Mouse (Mus musculus): ENCODE measurements around the gene Echdc1. TPM values are rescaled to one million over a fixed set of nuclear protein-coding genes. Genes with fewer than 3 reads are reported as not detected.
A peak's percentile ranks its signal among the peaks of the same experiment; 100 is the strongest.
"Not testable (repeated sequence)": the region's sequence is repeated elsewhere in the genome, so short reads cannot be mapped to it uniquely, and the experiment has no call there.

Gene Echdc1
- polyA plus RNA-seq, 1 experiment from 2014 or later = 25.3 TPM

DNA sequence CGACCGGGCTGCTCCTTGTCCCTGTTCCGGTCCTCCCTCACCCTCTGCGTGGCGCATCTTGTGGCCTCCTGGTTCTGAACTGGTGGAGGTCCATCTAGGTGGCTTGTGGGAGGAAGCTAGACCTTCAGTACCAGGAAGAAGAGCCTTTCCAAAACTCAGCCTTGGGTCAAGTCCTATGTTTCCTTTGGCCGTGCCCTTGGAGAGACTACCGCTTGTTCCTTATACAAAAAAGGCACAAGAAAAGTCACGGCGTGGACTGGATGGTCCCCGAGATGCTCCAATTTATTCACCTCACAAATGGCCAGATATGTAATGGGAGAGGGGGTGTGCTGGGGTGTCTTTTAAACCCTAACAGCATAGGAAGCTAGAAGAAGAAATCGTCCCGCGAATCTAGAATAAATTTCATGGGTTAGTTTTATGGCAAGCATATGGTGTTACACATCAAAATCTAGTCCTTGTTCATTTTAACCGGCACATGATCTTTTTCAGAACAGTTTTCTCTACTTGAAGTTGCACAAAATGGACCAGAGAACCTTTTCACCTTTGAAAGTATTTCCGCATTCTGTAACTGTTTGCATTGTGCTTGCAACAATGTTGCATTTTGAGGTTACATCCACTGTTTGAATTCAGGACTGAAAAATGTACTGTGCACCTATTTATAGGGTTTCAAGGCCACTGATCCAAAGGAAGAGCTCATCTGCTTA is 49.4 kb downstream of the Echdc1 start, which contains the start of gene Rnf146:
TSS of gene Rnf146 (minus strand) at position 246 of the 704 bp plus-strand sequence.
- no peaks in the 10 kb centered on the region for H3K9me3 ChIP-seq (ENCODE audit: control insufficient read depth, low read length)
- 10% methylated on average over 13 of the region's 15 CpGs for WGBS
- H3K27me3 ChIP-seq (replicated peaks; ENCODE audit: control insufficient read depth, insufficient read depth, low read length) = no peaks in the 10 kb centered on the region
- peak within 1 kb of the TSS; percentile 98 for H3K9ac ChIP-seq (ENCODE audit: low read depth, low read length)
- ATAC-seq (ENCODE audit: low read depth) (no peak; the same call in 1 of the 2 replicates), DNase-seq (ENCODE audit: low spot score) (no peak)
- peak within 1 kb of the TSS; percentile 99 for H3K27ac ChIP-seq (replicated peaks; ENCODE audit: low read depth, low read length)
- H3K4me3 ChIP-seq (ENCODE audit: low read depth, low read length) = peak within 1 kb of the TSS; percentile 95
- H3K4me2 ChIP-seq (ENCODE audit: low read depth, low read length) = peak within 1 kb of the TSS; percentile 79
- H3K36me3 ChIP-seq (ENCODE audit: control insufficient read depth, insufficient read depth, low read length) = 0 out of 2 replicates have a peak, but pooled peaks cover 4% of the 10 kb centered on the region
- H3K4me1 ChIP-seq (ENCODE audit: control insufficient read depth, insufficient read depth, low read length) = peaks cover 10% of the 10 kb centered on the region

DNA sequence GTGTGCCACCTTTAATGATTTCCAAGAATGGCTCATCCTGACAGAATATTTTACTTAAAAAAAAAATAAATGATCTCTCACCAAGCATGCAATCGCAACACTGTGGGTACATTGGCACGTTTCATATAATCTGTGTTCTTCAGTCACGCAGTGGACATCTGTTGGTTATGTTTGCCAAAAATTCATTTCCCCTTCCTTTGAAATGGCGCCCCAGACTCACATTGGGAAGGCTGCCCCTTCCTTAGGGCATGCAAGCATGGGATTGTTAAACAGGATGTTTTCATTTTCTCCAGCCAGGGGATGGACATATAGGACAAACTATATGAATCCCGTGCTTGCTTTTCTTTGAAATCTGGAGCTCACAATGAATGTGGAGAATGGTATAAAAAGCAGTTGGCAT is 61.1 kb downstream of the Echdc1 start:
- 72% methylated on average over 5 of the region's 5 CpGs for WGBS
- Histone ChIP-seq H3K4me2 (ENCODE audit: low read depth, low read length) (no peak overlapping the region), H3K4me3 (ENCODE audit: low read depth, low read length) (no peak overlapping the region), H3K27me3 (replicated peaks; ENCODE audit: control insufficient read depth, insufficient read depth, low read length) (no peaks in the 10 kb centered on the region), H3K9me3 (ENCODE audit: control insufficient read depth, low read length) (no peaks in the 10 kb centered on the region), H3K27ac (replicated peaks; ENCODE audit: low read depth, low read length) (no peak overlapping the region), H3K4me1 (ENCODE audit: control insufficient read depth, insufficient read depth, low read length) (no peaks in the 10 kb centered on the region), H3K36me3 (ENCODE audit: control insufficient read depth, insufficient read depth, low read length) (no peaks in the 10 kb centered on the region), H3K9ac (ENCODE audit: low read depth, low read length) (no peak overlapping the region)
- no peak for ATAC-seq (ENCODE audit: low read depth)
- DNase-seq (ENCODE audit: low spot score) = no peak

GRCm38 (mm10) chr10:29381558-29381957 is 68.6 kb downstream of the Echdc1 start:
- DNase-seq (ENCODE audit: low spot score) = no peak
- H3K27me3 ChIP-seq (replicated peaks; ENCODE audit: control insufficient read depth, insufficient read depth, low read length) = no peaks in the 10 kb centered on the region
- no peak overlapping the region for H3K4me2 ChIP-seq (ENCODE audit: low read depth, low read length)
- H3K9ac ChIP-seq (ENCODE audit: low read depth, low read length) = no peak overlapping the region
- no peaks in the 10 kb centered on the region for H3K9me3 ChIP-seq (ENCODE audit: control insufficient read depth, low read length)
- H3K36me3 ChIP-seq (ENCODE audit: control insufficient read depth, insufficient read depth, low read length) = no peaks in the 10 kb centered on the region
- no peak for ATAC-seq (ENCODE audit: low read depth)
- H3K27ac ChIP-seq (replicated peaks; ENCODE audit: low read depth, low read length) = no peak overlapping the region
- 83% methylated on average over 2 of the region's 2 CpGs for WGBS
- no peak overlapping the region for H3K4me3 ChIP-seq (ENCODE audit: low read depth, low read length)
- H3K4me1 ChIP-seq (ENCODE audit: control insufficient read depth, insufficient read depth, low read length) = no peaks in the 10 kb centered on the region

- not testable (repeated sequence) for DNase-seq (ENCODE audit: low spot score); H3K4me3 ChIP-seq (ENCODE audit: low read depth, low read length); ATAC-seq (ENCODE audit: low read depth); H3K36me3 ChIP-seq (ENCODE audit: control insufficient read depth, insufficient read depth, low read length); H3K9ac ChIP-seq (ENCODE audit: low read depth, low read length); H3K27ac ChIP-seq (replicated peaks; ENCODE audit: low read depth, low read length); H3K27me3 ChIP-seq (replicated peaks; ENCODE audit: control insufficient read depth, insufficient read depth, low read length); H3K4me2 ChIP-seq (ENCODE audit: low read depth, low read length); H3K4me1 ChIP-seq (ENCODE audit: control insufficient read depth, insufficient read depth, low read length); H3K9me3 ChIP-seq (ENCODE audit: control insufficient read depth, low read length)
- WGBS = 79% methylated on average over 2 of the region's 2 CpGs
Observed at GRCm38 (mm10) chr10:29394890-29395289, 81.9 kb downstream of the Echdc1 start.

Other genes with a start within 250 kb of the Echdc1 start
- 5.0 TPM in 2 replicates for gene Soga3, start 169.3 kb upstream of the Echdc1 start, polyA plus RNA-seq (2014; fragmentation: Nextera tagmentation; extraction: Ambion mirVana)
- 0.51 and 1.1 TPM in 2 replicates for gene Gm49353, start 114.2 kb upstream of the Echdc1 start, polyA plus RNA-seq (2014; fragmentation: Nextera tagmentation; extraction: Ambion mirVana)
- 1.9 and 2.2 TPM in 2 replicates for gene 9330159F19Rik, start 101.6 kb upstream of the Echdc1 start, polyA plus RNA-seq (2014; fragmentation: Nextera tagmentation; extraction: Ambion mirVana)
- 42.7 and 45.6 TPM in 2 replicates for gene Rnf146, start 49.3 kb downstream of the Echdc1 start, polyA plus RNA-seq (2014; fragmentation: Nextera tagmentation; extraction: Ambion mirVana)
- gene Rspo3, start 222.7 kb downstream of the Echdc1 start, polyA plus RNA-seq (2014; fragmentation: Nextera tagmentation; extraction: Ambion mirVana) = 14.8 TPM in 2 replicates

Measured in embryonic facial prominence, embryonic 14.5 days (tissue).